Mouse (Mus musculus): ENCODE results near the gene Slc25a26. TPM values are rescaled to one million over a fixed set of nuclear protein-coding genes. Genes with fewer than 3 reads are reported as not detected.

Gene Slc25a26
- polyA plus RNA-seq, 1 experiment from 2014 or later, result 7.3 TPM

- no peak overlapping the region for H3K4me3 ChIP-seq (ENCODE audit: low read depth, low read length)
- ATAC-seq (replicated peaks; ENCODE audit: low FRiP score, low TSS enrichment, low read depth) (no peak), DNase-seq (ENCODE audit: low spot score) (no peak)
- H3K36me3 ChIP-seq (ENCODE audit: control insufficient read depth, insufficient read depth, low read length), result peaks cover 22% of the 10 kb centered on the region
- no peaks in the 10 kb centered on the region for H3K9me3 ChIP-seq (ENCODE audit: control insufficient read depth, low read length)
- no peak overlapping the region for H3K27ac ChIP-seq (ENCODE audit: low read depth)
- H3K9ac ChIP-seq (ENCODE audit: low read length), result no peak overlapping the region
- 65% methylated on average over 7 of the region's 7 CpGs for WGBS
- no peaks in the 10 kb centered on the region for H3K27me3 ChIP-seq (replicated peaks; ENCODE audit: control insufficient read depth, insufficient read depth, low read length)
- H3K4me2 ChIP-seq (ENCODE audit: low read length), result no peak overlapping the region
- H3K4me1 ChIP-seq (replicated peaks; ENCODE audit: control insufficient read depth, insufficient read depth, low read length), result peaks cover 27% of the 10 kb centered on the region
Observed at GRCm38 (mm10) chr6:94631051-94631778, 131.1 kb downstream of the Slc25a26 start.

- ATAC-seq (replicated peaks; ENCODE audit: low FRiP score, low TSS enrichment, low read depth) (no peak), DNase-seq (ENCODE audit: low spot score) (no peak)
- Histone ChIP-seq H3K27ac (ENCODE audit: low read depth) (no peak overlapping the region), H3K4me2 (ENCODE audit: low read length) (no peak overlapping the region), H3K4me1 (replicated peaks; ENCODE audit: control insufficient read depth, insufficient read depth, low read length) (peaks cover 27% of the 10 kb centered on the region), H3K9ac (ENCODE audit: low read length) (no peak overlapping the region), H3K36me3 (ENCODE audit: control insufficient read depth, insufficient read depth, low read length) (peaks cover 18% of the 10 kb centered on the region), H3K27me3 (replicated peaks; ENCODE audit: control insufficient read depth, insufficient read depth, low read length) (no peaks in the 10 kb centered on the region), H3K9me3 (ENCODE audit: control insufficient read depth, low read length) (no peaks in the 10 kb centered on the region), H3K4me3 (ENCODE audit: low read depth, low read length) (no peak overlapping the region)
- 79% methylated on average over 6 of the region's 6 CpGs for WGBS
Observed at GRCm38 (mm10) chr6:94631779-94632082, 131.6 kb downstream of the Slc25a26 start.

- no peak overlapping the region for H3K4me3 ChIP-seq (ENCODE audit: low read depth, low read length)
- DNase-seq (ENCODE audit: low spot score), result no peak
- no peak for ATAC-seq (replicated peaks; ENCODE audit: low FRiP score, low TSS enrichment, low read depth)
- H3K9ac ChIP-seq (ENCODE audit: low read length), result no peak overlapping the region
- H3K4me1 ChIP-seq (replicated peaks; ENCODE audit: control insufficient read depth, insufficient read depth, low read length), result peaks cover 32% of the 10 kb centered on the region
- no peaks in the 10 kb centered on the region for H3K9me3 ChIP-seq (ENCODE audit: control insufficient read depth, low read length)
- H3K4me2 ChIP-seq (ENCODE audit: low read length), result no peak overlapping the region
- H3K27me3 ChIP-seq (replicated peaks; ENCODE audit: control insufficient read depth, insufficient read depth, low read length), result no peaks in the 10 kb centered on the region
- 87% methylated on average over 4 of the region's 4 CpGs for WGBS
- H3K27ac ChIP-seq (ENCODE audit: low read depth), result no peak overlapping the region
- 0 out of 2 replicates have a peak, but pooled peaks cover under 1% of the 10 kb centered on the region for H3K36me3 ChIP-seq (ENCODE audit: control insufficient read depth, insufficient read depth, low read length)
Observed at GRCm38 (mm10) chr6:94634274-94634673, 134.1 kb downstream of the Slc25a26 start.

DNA sequence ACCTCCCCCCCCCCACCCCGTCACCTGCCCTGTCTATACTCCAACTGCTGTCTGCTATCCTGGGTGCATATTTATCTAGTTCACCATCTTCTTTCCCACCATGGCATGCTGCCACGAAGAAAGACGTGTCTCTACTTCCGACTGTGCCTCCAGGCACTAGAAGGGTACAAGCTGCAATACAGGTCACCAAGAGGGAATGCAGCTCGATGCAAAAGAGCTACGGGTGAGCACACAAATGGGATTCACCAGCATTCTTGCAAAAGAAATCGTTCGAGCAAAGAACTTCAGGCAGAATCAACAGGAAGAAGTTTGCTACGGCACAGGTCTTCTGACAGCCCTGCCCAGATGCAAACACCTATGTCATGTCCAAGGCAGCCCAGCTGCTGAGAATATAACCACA is 134.6 kb downstream of the Slc25a26 start:
- Histone ChIP-seq H3K27ac (ENCODE audit: low read depth) (no peak overlapping the region), H3K27me3 (replicated peaks; ENCODE audit: control insufficient read depth, insufficient read depth, low read length) (no peaks in the 10 kb centered on the region), H3K4me3 (ENCODE audit: low read depth, low read length) (no peak overlapping the region), H3K9ac (ENCODE audit: low read length) (no peak overlapping the region), H3K4me1 (replicated peaks; ENCODE audit: control insufficient read depth, insufficient read depth, low read length) (peaks cover 33% of the 10 kb centered on the region), H3K9me3 (ENCODE audit: control insufficient read depth, low read length) (no peaks in the 10 kb centered on the region), H3K4me2 (ENCODE audit: low read length) (no peak overlapping the region), H3K36me3 (ENCODE audit: control insufficient read depth, insufficient read depth, low read length) (no peaks in the 10 kb centered on the region)
- DNase-seq (ENCODE audit: low spot score) (no peak), ATAC-seq (replicated peaks; ENCODE audit: low FRiP score, low TSS enrichment, low read depth) (no peak)
- 73% methylated on average over 9 of the region's 9 CpGs for WGBS

DNA sequence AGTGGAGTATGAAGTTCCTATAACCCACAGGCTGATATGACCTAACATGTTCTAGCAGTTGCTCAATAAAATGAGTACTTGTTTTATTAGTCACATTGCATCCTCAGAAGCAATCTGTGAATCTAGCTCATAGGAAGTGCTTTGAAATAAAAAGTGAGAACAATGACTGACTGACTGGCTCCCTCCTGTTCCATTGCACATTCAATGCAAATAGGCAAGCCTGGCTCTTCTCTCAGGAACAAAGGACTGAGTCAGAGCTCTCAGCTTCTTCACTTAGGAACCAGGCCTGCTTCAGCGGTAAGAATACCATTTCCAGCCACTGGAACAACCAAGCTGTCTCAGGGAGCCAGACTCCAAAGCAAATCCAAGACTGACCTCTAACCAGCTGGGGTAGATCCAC is 135.2 kb downstream of the Slc25a26 start:
- H3K9ac ChIP-seq (ENCODE audit: low read length), result no peak overlapping the region
- no peak overlapping the region for H3K4me2 ChIP-seq (ENCODE audit: low read length)
- ATAC-seq (replicated peaks; ENCODE audit: low FRiP score, low TSS enrichment, low read depth), result no peak
- no peaks in the 10 kb centered on the region for H3K36me3 ChIP-seq (ENCODE audit: control insufficient read depth, insufficient read depth, low read length)
- 68% methylated on average over 1 of the region's 1 CpGs for WGBS
- DNase-seq (ENCODE audit: low spot score), result no peak
- H3K27ac ChIP-seq (ENCODE audit: low read depth), result no peak overlapping the region
- H3K27me3 ChIP-seq (replicated peaks; ENCODE audit: control insufficient read depth, insufficient read depth, low read length), result no peaks in the 10 kb centered on the region
- no peak overlapping the region for H3K4me3 ChIP-seq (ENCODE audit: low read depth, low read length)
- H3K9me3 ChIP-seq (ENCODE audit: control insufficient read depth, low read length), result no peaks in the 10 kb centered on the region
- H3K4me1 ChIP-seq (replicated peaks; ENCODE audit: control insufficient read depth, insufficient read depth, low read length), result peaks cover 33% of the 10 kb centered on the region

- 53% methylated on average over 5 of the region's 5 CpGs for WGBS
- H3K4me2 ChIP-seq (ENCODE audit: low read length), result no peak overlapping the region
- no peak overlapping the region for H3K9ac ChIP-seq (ENCODE audit: low read length)
- DNase-seq (ENCODE audit: low spot score) (no peak), ATAC-seq (replicated peaks; ENCODE audit: low FRiP score, low TSS enrichment, low read depth) (no peak)
- H3K27ac ChIP-seq (ENCODE audit: low read depth), result no peak overlapping the region
- H3K27me3 ChIP-seq (replicated peaks; ENCODE audit: control insufficient read depth, insufficient read depth, low read length), result no peaks in the 10 kb centered on the region
- no peaks in the 10 kb centered on the region for H3K36me3 ChIP-seq (ENCODE audit: control insufficient read depth, insufficient read depth, low read length)
- H3K4me1 ChIP-seq (replicated peaks; ENCODE audit: control insufficient read depth, insufficient read depth, low read length), result peaks cover 26% of the 10 kb centered on the region
- H3K4me3 ChIP-seq (ENCODE audit: low read depth, low read length), result no peak overlapping the region
- no peaks in the 10 kb centered on the region for H3K9me3 ChIP-seq (ENCODE audit: control insufficient read depth, low read length)
Observed at GRCm38 (mm10) chr6:94637024-94637434, 136.9 kb downstream of the Slc25a26 start.

- 0 out of 2 replicates have a peak overlapping the region, but pooled peaks have one; percentile 5 for H3K27ac ChIP-seq (ENCODE audit: low read depth)
- no peak overlapping the region for H3K9ac ChIP-seq (ENCODE audit: low read length)
- WGBS, result 27% methylated on average over 7 of the region's 7 CpGs
- H3K36me3 ChIP-seq (ENCODE audit: control insufficient read depth, insufficient read depth, low read length), result no peaks in the 10 kb centered on the region; the same call in 1 of the 2 replicates
- no peak for DNase-seq (ENCODE audit: low spot score)
- H3K9me3 ChIP-seq (ENCODE audit: control insufficient read depth, low read length), result no peaks in the 10 kb centered on the region
- H3K4me1 ChIP-seq (replicated peaks; ENCODE audit: control insufficient read depth, insufficient read depth, low read length), result peaks cover 21% of the 10 kb centered on the region
- no peak overlapping the region for H3K4me3 ChIP-seq (ENCODE audit: low read depth, low read length)
- H3K4me2 ChIP-seq (ENCODE audit: low read length), result no peak overlapping the region
- H3K27me3 ChIP-seq (replicated peaks; ENCODE audit: control insufficient read depth, insufficient read depth, low read length), result no peaks in the 10 kb centered on the region
- no peak for ATAC-seq (replicated peaks; ENCODE audit: low FRiP score, low TSS enrichment, low read depth)
Observed at GRCm38 (mm10) chr6:94640297-94640696, 140.2 kb downstream of the Slc25a26 start.

- H3K27ac ChIP-seq (ENCODE audit: low read depth), result no peak overlapping the region
- H3K9ac ChIP-seq (ENCODE audit: low read length), result no peak overlapping the region
- ATAC-seq (replicated peaks; ENCODE audit: low FRiP score, low TSS enrichment, low read depth), result no peak
- H3K4me2 ChIP-seq (ENCODE audit: low read length), result no peak overlapping the region
- peaks cover 29% of the 10 kb centered on the region for H3K4me1 ChIP-seq (replicated peaks; ENCODE audit: control insufficient read depth, insufficient read depth, low read length)
- no peaks in the 10 kb centered on the region; the same call in 1 of the 2 replicates for H3K36me3 ChIP-seq (ENCODE audit: control insufficient read depth, insufficient read depth, low read length)
- 96% methylated on average over 1 of the region's 1 CpGs for WGBS
- H3K9me3 ChIP-seq (ENCODE audit: control insufficient read depth, low read length), result no peaks in the 10 kb centered on the region
- no peak overlapping the region for H3K4me3 ChIP-seq (ENCODE audit: low read depth, low read length)
- no peak for DNase-seq (ENCODE audit: low spot score)
- H3K27me3 ChIP-seq (replicated peaks; ENCODE audit: control insufficient read depth, insufficient read depth, low read length), result no peaks in the 10 kb centered on the region
Observed at GRCm38 (mm10) chr6:94642048-94642447, 141.9 kb downstream of the Slc25a26 start.

GRCm38 (mm10) chr6:94643989-94644388 is 143.9 kb downstream of the Slc25a26 start:
- Histone ChIP-seq H3K36me3 (ENCODE audit: control insufficient read depth, insufficient read depth, low read length) (peaks cover 4% of the 10 kb centered on the region; the same call in 1 of the 2 replicates), H3K27ac (ENCODE audit: low read depth) (no peak overlapping the region), H3K9me3 (ENCODE audit: control insufficient read depth, low read length) (no peaks in the 10 kb centered on the region), H3K27me3 (replicated peaks; ENCODE audit: control insufficient read depth, insufficient read depth, low read length) (no peaks in the 10 kb centered on the region), H3K4me2 (ENCODE audit: low read length) (no peak overlapping the region), H3K4me1 (replicated peaks; ENCODE audit: control insufficient read depth, insufficient read depth, low read length) (peaks cover 38% of the 10 kb centered on the region), H3K4me3 (ENCODE audit: low read depth, low read length) (no peak overlapping the region), H3K9ac (ENCODE audit: low read length) (no peak overlapping the region)
- 83% methylated on average over 2 of the region's 2 CpGs for WGBS
- ATAC-seq (replicated peaks; ENCODE audit: low FRiP score, low TSS enrichment, low read depth), result no peak
- DNase-seq (ENCODE audit: low spot score), result no peak

Data from intestine, embryonic 14.5 days (tissue).